Comparison of ENCODE assay signal across 14 mouse cellular contexts in genomic region chr16:11820791-11821190, GRCm38 (mm10).
"Had no signal": no experiment of that assay in that cellular context is flagged by ENCODE, and none has a peak within 500 bp of the region (broad histone marks: within the 10 kb centered on the region; RNA-seq: fewer than 3 reads in every experiment).

No protein-coding gene starts in this region.

- H3K9ac ChIP-seq: limb, embryonic 13.5 days; liver, embryonic 15.5 days; midbrain, embryonic 12.5 days had no signal

- H3K4me3 ChIP-seq: limb, embryonic 13.5 days; liver, embryonic 15.5 days; megakaryocyte, embryonic 14.5 days; midbrain, embryonic 12.5 days had no signal

- H3K4me1 ChIP-seq: limb, embryonic 13.5 days; liver, embryonic 15.5 days; midbrain, embryonic 12.5 days had no signal

- ATAC-seq: lung, postnatal 0 days; midbrain, embryonic 16.5 days had no signal

- DNase-seq: kidney, adult 2 months; kidney, postnatal 25 days; layer of hippocampus, postnatal 36 days; lung, adult 2 months; lung, postnatal 36 days; thymus, postnatal 4 days had no signal

- H3K27me3 ChIP-seq: limb, embryonic 13.5 days; liver, embryonic 15.5 days; megakaryocyte, embryonic 14.5 days; midbrain, embryonic 12.5 days had no signal

- H3K4me2 ChIP-seq: limb, embryonic 13.5 days; liver, embryonic 11.5 days; liver, embryonic 15.5 days; midbrain, embryonic 12.5 days had no signal

- H3K27ac ChIP-seq: limb, embryonic 13.5 days; liver, embryonic 15.5 days; midbrain, embryonic 12.5 days; stomach, postnatal 0 days had no signal

- H3K36me3 ChIP-seq: limb, embryonic 13.5 days; liver, embryonic 15.5 days; midbrain, embryonic 12.5 days had no signal

- H3K9me3 ChIP-seq: limb, embryonic 13.5 days; liver, embryonic 15.5 days; megakaryocyte, embryonic 14.5 days; midbrain, embryonic 12.5 days had no signal
